Mouse (Mus musculus) mature B cell (primary cell): ENCODE measurements around the gene Sult1c2.
"Not testable (repeated sequence)": the region's sequence is repeated elsewhere in the genome, so short reads cannot be mapped to it uniquely, and the experiment has no call there.

ENCODE experiments used
- in situ Hi-C: fragments of 300-500 bp; cut with MboI; formaldehyde crosslinking; loops from 2 replicates; pipeline ENCODE4 v1.14.3; 2019

Gene Sult1c2

DNA sequence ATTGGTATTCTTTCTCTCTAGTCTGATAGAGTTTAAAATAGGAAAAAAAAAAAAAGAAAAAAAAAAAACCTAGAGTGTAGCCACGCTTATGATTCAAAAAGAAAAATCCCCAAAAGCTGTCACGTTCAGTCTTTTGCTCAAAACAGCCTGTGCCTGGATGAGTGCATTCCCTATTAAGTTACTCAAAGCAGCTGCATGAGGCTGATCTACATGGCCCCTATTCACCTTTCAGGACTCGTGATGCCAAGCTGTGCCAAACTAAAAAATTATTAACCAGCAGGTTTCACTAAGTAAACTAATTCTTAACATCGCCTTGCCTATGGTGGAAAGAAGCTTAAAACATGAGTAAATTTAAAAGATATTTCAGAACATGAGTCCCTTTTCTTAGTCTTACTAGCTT lies at the start of gene Sult1c2:
Gene Sult1c2, minus strand, starts transcription at position 134 of the 400 bp plus-strand sequence.
- in situ Hi-C loops, result no loop called here

DNA sequence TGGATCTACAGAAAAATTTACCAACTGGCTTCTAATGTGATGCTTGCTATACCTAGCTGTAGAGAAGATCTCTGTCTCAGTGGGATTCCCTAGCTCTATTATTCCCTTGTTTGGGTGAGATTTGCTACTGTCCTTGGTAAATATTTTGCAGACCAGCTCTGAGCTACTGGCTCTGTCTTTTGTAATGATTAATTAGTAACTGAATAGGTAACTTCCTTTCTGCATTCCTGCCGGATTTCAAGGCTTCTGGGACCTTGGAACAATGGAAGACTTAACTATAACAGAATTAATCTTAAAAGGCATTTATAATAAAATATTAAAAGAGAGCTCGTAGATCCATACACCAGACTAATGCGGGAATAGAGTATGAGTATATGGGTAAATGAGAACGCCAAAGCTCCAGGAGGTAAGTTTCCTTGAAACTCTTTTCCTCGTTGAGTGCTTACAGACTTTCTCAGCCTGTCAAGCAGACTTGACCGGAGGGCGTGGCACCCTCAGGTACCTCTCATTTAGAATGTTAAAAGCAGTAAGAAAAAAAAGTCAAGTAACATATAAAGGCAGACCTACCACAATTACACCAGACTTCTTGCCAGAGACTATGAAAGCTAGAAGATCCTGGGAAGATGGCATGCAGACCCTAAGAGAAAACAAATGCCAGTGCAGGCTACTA lies 33.0 kb upstream of the Sult1c2 start:
- in situ Hi-C loops, result not testable (repeated sequence)

DNA sequence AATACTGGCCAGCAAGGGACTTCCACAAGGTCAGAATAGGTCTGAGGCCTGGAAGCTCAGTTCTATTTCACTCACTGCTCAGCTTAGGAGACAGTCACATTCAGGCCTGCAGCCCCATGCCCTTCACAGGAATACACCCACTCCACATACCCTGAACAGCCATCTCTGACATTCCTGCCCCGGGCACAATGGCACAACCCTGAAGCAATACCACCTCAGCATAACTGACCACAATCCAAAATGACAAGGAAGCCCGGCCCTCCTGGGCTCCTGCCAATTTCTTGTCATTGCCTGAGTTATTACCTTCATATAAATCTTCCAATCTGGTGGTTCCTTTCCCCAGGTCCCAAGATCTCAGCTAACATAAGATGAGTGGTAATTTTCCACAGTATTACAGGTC lies 28.3 kb upstream of the Sult1c2 start:
- in situ Hi-C loops, result no loop called here

DNA sequence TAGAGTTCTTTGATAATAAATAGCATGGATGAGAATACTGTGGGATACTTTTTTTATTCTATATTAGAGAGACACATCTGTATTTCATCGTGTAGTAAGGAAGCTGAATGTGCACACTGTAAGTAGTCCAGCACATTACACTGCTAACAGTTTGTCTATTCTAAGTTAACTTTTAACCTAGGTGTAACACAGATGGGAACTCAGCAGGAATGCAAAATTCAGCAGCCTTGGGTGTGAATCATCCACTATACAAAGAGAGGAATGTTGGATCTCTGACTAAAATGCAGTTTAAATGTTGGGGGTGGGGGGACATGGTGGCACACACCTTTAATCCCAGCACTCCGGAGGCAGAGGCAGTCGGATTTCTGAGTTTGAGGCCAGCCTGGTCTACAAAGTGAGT lies 26.1 kb upstream of the Sult1c2 start:
- in situ Hi-C loops, result no loop called here

DNA sequence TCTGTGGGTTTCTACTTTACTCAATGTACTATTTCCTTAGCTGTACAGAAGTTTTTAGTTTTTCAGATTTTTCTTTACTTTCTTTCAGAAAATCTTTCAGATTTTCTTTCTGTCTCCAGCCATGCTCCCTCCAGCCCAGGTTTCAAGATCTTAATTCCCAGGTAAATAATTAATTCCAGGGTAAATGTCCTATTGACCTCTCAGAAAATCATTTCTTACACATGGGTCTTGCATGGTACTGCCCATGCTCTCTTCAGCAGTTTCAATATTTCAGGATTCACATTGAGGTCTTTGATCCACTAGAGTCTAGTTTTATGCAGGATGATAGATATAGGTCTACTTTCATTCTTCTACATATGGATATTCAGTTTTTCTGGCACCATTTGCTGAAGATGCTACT lies 23.8 kb upstream of the Sult1c2 start:
- in situ Hi-C loops, result no loop called here

DNA sequence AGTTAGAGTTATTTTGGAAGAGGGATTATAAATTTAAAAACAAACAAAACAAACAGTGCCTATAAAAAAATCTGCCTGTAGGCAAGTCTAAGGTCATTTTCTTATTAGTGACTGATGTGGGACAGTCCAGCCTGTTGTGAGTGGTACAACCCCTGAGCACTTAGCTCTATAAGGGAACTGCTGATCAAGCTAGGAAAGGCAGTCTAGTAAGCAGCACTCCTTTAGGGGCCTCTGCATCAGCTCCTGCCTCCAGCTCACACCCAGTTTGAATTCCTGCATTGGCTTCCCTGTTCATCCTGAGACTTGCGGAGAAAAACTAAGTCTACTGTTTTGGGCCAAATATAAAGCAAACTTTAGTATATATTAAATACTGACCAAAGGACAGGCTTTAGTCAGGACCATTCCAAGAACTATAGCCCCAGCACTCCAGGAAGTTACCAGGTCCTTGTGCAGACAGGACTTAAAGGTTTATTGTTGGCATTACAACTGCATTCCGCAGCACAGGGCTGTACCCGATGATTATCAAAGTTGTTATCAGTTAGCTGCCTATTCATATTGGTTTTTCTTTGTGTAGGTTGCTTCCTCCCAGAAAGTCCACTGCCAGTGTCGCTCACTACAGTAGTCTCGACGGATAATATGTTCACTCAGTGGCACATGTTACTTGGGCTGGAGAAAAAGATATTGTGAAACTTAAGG lies 19.3 kb upstream of the Sult1c2 start:
- in situ Hi-C loops, result no loop called here

DNA sequence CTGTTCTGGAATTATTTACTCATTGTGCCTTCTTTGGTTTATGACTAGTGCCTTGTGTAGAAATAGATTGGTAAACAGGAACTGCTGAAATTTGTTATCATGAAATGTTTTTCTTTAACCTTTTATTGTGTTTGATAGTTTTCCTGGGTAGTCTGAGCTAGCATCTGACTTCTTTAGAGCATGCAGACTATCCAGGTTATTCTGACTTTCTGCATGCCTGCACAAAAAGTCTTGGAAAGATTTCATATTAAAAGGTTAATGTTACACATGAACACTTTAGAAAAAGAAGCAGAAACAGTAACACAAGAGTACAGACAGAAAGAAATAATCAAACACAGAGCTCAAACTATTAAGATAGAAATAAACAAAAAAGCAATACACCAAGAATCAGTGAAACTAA lies 14.4 kb upstream of the Sult1c2 start:
- in situ Hi-C loops, result no loop called here

DNA sequence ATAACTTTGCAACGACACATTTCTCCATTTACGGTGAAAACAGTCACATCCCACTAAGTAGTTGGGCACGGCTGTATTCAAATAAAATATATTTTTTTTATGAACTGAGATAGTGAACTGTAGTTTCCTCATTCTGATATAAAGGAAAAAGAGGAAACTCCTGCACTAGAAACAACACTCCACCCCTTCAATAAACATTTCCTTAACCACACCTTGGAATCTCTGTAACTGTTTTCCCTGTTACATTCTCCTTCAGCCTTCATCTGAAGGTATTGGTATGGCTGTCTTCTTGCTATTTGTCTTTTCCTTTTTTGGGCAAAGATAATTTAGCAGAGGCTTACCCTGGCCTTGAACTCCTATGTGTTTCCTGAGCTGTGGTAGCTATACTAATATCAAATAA lies 8.9 kb upstream of the Sult1c2 start:
- in situ Hi-C loops, result no loop called here

DNA sequence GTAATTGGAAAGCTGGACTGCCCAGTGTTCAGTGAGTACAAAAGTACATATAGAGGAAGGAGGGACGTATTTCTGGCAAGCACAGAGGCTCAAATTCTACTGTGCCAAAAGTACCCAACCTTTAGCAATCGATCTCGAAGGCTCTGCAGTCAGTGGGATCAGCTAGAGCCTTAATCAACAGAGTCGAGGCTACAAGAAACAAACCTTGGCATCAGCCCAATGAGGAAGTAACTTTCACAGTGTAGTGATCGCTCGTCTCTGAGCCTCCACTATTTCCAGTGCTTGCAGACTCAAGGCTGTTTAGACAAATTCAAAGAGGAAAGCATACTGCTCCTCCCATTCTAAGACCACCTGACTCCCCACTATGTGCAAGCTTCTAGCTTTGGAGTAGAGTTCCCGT lies 343 bp downstream of the Sult1c2 start:
- in situ Hi-C loops, result no loop called here

DNA sequence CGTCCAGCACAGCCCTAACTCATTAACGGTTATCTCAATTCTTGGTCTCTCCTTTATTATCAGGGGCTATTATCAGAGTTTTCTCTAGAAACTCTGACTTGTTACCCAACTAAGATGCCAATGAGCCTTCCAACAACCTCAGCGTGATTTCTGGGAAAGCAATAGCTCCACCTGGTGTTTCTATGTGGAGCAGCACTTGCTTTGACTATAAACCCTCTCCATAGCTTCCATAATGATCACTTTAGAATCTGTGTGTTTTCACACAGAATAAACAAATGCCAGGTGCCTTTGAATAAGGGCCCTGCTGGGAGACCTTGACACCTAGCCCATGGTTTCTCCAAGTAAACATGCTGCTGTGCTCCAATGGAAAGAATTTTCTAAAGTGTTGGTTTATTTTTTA lies 12.8 kb downstream of the Sult1c2 start:
- in situ Hi-C loops, result no loop called here

DNA sequence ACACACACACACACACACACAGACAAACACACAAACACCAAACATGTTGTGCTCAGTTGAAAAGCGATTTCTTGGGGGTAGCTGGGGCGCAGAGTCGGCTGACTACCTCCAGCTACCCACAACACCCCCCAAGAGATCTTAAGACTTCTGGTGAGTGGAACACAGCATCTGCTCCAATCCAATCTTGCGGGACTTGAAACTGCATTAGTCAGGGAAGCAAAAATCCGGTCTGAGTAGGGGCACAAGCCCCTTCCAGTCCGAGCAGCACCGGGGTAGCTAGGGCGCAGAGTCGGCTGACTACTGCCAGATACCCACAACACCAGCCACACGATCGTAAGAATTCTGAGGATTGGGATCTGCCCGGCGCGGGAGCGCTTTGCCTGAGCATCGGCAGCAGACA lies 42.2 kb downstream of the Sult1c2 start:
- in situ Hi-C loops, result not testable (repeated sequence)

DNA sequence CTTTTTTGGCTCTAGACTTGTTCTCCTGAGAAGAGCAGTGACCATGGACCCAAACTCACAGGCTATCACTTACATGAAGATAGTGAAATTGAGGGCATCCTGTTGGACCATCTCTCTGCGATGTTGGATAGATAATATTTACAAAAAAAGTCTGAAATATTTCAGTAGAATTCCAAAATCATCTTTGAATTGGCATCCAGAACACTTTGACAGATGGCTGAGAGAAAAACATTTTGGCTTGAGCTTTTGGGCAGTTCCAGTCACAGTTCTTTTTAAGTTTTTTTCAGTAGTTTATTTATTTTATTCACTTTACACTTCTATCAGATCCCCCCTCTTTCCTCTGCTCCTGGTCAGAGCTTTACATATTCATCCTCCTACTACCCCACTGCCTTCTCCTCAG lies 62.8 kb downstream of the Sult1c2 start:
- in situ Hi-C loops, result no loop called here
